Mouse (Mus musculus) midbrain, embryonic 15.5 days (tissue): Measurements from ENCODE around the gene Pex1. TPM values are rescaled to one million over a fixed set of nuclear protein-coding genes. Genes with fewer than 3 reads are reported as not detected.
"Not testable (repeated sequence)": the region's sequence is repeated elsewhere in the genome, so short reads cannot be mapped to it uniquely, and the experiment has no call there.

Experiments
- ATAC-seq: fragments of 200-750 bp; cut with Nextera tagmentation; replicated peaks from 2 replicates; pipeline ENCODE4 v1.8.0; 2017; ENCODE audit warnings: moderate TSS enrichment
- H3K27ac ChIP-seq: fragments of 300-500 bp; sonication (generic); 2 replicates; pipeline ENCODE4 v1.5.1; 2015; ENCODE audit warnings: mild to moderate bottlenecking, inconsistent platforms
- H3K27me3 ChIP-seq: fragments of 300-500 bp; sonication (generic); replicated peaks from 2 replicates; pipeline ENCODE4 v1.6.1; 2015; ENCODE audit warnings: inconsistent platforms
- H3K36me3 ChIP-seq: fragments of 300-500 bp; sonication (generic); replicated peaks from 2 replicates; pipeline ENCODE4 v1.6.1; 2015; ENCODE audit warnings: inconsistent platforms
- H3K4me1 ChIP-seq: fragments of 300-500 bp; sonication (generic); 2 replicates; pipeline ENCODE4 v1.6.1; 2015; ENCODE audit warnings: inconsistent platforms
- H3K4me2 ChIP-seq: fragments of 300-500 bp; sonication (generic); 2 replicates; pipeline ENCODE4 v1.6.1; 2015; ENCODE audit warnings: inconsistent platforms, mild to moderate bottlenecking, moderate library complexity
- H3K4me3 ChIP-seq: fragments of 300-500 bp; sonication (generic); 2 replicates; pipeline ENCODE4 v1.5.1; 2015; ENCODE audit warnings: mild to moderate bottlenecking, inconsistent platforms
- H3K9ac ChIP-seq: fragments of 300-500 bp; sonication (generic); 2 replicates; pipeline ENCODE4 v1.6.1; 2015; ENCODE audit warnings: mild to moderate bottlenecking, inconsistent platforms
- H3K9me3 ChIP-seq: fragments of 300-500 bp; sonication (generic); 2 replicates; pipeline ENCODE4 v1.6.1; 2016; ENCODE audit warnings: inconsistent platforms
- WGBS: fragments of 180-500 bp; shearing (Covaris S2); methylation state at CpG from one replicate; pipeline ENCODE4 v1.1.7; 2015; ENCODE audit warnings: mixed read lengths; 5-methylcytosine and 5-hydroxymethylcytosine counted together
- polyA plus RNA-seq: library from polyadenylated mRNA; unstranded; fragments of >200 nt; fragmentation: Nextera tagmentation; extraction: Ambion mirVana; gene quantifications from 2 replicates; pipeline ENCODE4 v1.2.1, GENCODE M21; 2015

Gene Pex1
- polyA plus RNA-seq, 1 experiment from 2014 or later = 30.2 TPM

DNA sequence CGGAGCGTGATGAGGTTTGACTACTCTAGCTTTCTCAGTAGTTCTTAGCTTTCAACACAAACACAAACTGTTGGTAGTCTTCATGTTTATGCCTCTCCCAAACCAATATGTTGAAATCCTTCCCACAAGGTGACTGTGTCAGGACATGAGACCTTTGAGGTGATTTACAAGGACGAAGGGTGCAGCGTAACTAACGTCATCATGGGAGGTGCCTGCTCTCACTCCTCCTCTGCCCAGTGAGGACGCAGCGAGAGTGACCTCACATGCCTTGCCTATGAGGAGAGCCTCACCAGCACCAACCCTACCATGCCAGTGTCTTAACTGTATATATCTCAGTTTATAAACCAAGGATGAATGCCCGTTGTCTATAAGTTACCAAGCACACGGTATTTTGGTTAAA lies 11.2 kb downstream of the Pex1 start:
- ATAC-seq = no peak
- Histone ChIP-seq H3K9ac (no peak overlapping the region), H3K36me3 (peaks cover 43% of the 10 kb centered on the region), H3K9me3 (no peaks in the 10 kb centered on the region), H3K4me1 (no peaks in the 10 kb centered on the region), H3K27ac (no peak overlapping the region), H3K27me3 (no peaks in the 10 kb centered on the region), H3K4me2 (no peak overlapping the region), H3K4me3 (no peak overlapping the region)
- WGBS = 96% methylated on average over 9 of the region's 9 CpGs

DNA sequence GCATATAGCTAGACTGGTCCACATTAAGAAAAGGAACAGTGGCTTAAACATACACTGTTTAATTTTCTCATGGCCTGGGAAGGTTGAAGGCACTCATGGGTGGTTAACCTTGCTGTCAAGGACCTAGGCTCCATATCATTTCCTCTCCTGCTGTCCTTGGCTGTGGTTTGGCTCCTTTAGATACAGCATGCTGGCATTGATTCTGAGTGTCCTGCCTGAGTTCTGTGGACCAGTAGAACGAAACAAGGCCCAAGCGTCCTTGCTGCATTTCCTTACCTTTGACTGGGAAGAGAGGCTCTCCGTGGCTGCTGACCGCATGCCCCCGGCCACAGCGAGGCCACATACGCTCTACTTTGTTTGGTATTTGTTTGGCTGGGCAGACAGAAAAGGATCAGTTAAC lies 13.4 kb downstream of the Pex1 start:
- H3K9me3 ChIP-seq = no peaks in the 10 kb centered on the region
- no peak overlapping the region for H3K4me3 ChIP-seq
- peaks cover 46% of the 10 kb centered on the region for H3K36me3 ChIP-seq
- no peak overlapping the region for H3K9ac ChIP-seq
- H3K4me1 ChIP-seq = no peaks in the 10 kb centered on the region
- H3K27me3 ChIP-seq = no peaks in the 10 kb centered on the region
- no peak overlapping the region for H3K4me2 ChIP-seq
- WGBS = 95% methylated on average over 7 of the region's 7 CpGs
- ATAC-seq = no peak
- H3K27ac ChIP-seq = no peak overlapping the region

DNA sequence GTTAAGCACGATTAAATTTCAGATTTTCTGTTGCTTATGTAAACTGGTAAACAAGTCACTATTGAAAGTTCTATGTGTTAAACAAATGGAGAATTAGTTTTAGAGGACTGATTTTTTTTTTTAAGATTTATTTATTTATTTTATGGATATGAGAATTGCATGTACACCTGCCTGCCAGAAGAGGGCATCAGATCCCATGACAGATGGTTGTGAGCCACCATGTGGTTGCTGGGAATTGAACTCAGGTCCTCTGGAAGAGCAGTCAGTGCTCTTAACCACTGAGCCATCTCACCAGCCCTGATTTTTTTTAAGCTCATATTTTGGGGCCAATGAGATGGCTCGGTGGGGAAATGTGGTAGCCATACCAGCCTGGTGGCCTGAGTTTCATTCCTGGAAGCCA lies 16.0 kb downstream of the Pex1 start:
- H3K9ac ChIP-seq, H3K27ac ChIP-seq, ATAC-seq, H3K4me1 ChIP-seq, H3K27me3 ChIP-seq, H3K9me3 ChIP-seq, H3K4me2 ChIP-seq, H3K4me3 ChIP-seq: not testable (repeated sequence)
- H3K36me3 ChIP-seq = peaks cover 43% of the 10 kb centered on the region
- WGBS = 97% methylated on average over 2 of the region's 2 CpGs

DNA sequence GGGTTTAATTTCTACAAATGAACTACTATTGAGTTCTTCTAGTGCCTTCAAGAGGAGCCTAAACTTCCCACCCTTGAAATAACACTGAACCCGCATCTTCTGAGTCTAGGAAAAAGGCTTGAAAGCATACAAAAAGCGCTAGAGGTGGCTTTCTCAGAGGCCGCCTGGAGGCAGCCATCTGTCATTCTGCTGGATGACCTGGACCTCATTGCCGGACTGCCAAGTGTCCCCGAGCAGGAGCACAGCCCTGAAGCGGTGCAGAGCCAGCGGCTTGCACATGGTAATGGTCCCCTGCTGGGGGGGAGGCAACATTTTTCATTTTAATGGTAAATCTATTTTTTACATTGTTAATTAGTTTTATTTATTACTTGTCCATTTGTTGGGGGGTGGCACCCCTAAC lies 24.6 kb downstream of the Pex1 start:
- Histone ChIP-seq H3K4me3 (no peak overlapping the region), H3K27me3 (no peaks in the 10 kb centered on the region), H3K9ac (no peak overlapping the region), H3K36me3 (peaks cover 48% of the 10 kb centered on the region), H3K4me1 (no peaks in the 10 kb centered on the region), H3K4me2 (no peak overlapping the region), H3K27ac (no peak overlapping the region), H3K9me3 (no peaks in the 10 kb centered on the region)
- WGBS = 89% methylated on average over 7 of the region's 7 CpGs
- no peak for ATAC-seq

DNA sequence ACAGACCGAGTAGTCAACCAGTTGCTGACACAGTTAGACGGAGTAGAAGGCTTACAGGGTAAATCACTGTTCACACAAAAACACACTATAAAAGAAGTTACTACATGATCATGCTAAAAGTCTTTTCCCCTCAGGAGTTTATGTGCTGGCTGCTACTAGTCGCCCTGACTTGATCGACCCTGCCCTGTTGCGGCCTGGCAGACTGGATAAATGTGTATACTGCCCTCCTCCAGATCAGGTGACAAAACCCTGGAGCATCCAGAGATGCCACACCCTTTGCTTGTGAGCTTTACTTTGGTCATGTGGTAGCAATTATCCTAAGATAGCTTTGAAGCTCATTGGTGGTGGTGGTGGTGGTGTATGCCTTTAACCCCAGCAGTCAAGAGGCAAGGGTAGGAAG lies 34.2 kb downstream of the Pex1 start:
- no peak for ATAC-seq
- no peaks in the 10 kb centered on the region for H3K4me1 ChIP-seq
- no peaks in the 10 kb centered on the region for H3K9me3 ChIP-seq
- no peaks in the 10 kb centered on the region for H3K27me3 ChIP-seq
- no peak overlapping the region for H3K4me3 ChIP-seq
- peaks cover 23% of the 10 kb centered on the region for H3K36me3 ChIP-seq
- H3K27ac ChIP-seq = no peak overlapping the region
- no peak overlapping the region for H3K9ac ChIP-seq
- H3K4me2 ChIP-seq = no peak overlapping the region
- WGBS = 90% methylated on average over 5 of the region's 5 CpGs

DNA sequence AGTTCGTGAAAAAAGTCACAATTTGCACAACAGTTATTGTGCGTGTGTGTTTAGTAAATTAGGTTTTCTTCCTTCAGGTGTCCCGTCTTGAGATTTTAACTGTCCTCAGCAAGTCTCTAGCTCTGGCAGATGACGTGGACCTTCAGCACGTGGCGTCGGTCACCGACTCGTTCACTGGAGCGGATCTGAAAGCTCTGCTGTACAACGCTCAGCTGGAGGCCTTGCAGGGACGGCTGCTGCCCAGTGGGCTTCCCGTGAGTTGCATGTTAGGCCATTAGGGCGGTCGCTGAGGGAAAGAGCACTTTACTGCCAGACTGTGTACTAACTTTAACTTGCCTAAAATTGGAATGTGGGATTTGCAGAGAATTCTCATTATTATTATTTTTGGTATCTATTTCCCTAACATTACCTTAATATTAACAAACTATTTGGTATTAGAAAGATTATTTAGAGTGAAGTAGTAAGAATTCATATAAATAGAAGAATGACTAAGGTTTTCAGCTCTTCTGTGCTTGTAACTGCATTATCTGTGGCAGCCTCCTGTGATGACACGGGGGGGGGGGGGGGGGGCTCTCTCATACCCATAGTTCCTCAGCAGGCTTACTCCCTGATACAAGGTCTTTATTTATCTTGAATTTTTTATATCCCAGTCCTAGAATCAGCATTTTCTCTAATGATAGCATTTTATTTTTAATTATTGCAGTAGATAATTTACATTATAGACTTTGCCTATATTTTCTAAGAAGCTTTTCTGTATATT lies 35.8 kb downstream of the Pex1 start:
- no peak overlapping the region for H3K4me2 ChIP-seq
- H3K36me3 ChIP-seq = peaks cover 21% of the 10 kb centered on the region; the same call in 1 of the 2 replicates
- H3K4me3 ChIP-seq = no peak overlapping the region
- no peak overlapping the region for H3K27ac ChIP-seq
- no peaks in the 10 kb centered on the region for H3K9me3 ChIP-seq
- 56% methylated on average over 16 of the region's 16 CpGs for WGBS
- no peak overlapping the region for H3K9ac ChIP-seq
- no peak for ATAC-seq
- H3K4me1 ChIP-seq = no peaks in the 10 kb centered on the region
- no peaks in the 10 kb centered on the region for H3K27me3 ChIP-seq

DNA sequence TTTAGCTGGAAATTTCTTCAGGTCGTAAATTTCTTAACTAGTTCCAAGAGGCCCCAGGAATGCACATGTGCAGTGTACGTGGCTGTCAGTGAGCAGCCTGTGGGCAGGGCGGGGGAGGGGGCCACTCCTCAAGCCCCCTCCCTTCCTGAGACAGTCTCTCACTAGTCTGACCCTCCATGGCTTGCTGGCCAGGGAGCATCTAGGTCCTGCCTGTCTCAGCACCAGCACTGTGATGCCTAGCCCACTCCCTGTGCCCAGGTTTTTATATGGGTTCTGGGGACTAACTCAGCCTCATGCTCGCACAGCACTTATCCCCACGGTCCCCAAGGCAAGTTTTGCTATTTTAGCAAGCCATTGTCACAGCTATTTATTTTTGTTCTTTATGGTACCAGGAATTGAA lies 36.4 kb downstream of the Pex1 start:
- no peak overlapping the region for H3K4me3 ChIP-seq

DNA sequence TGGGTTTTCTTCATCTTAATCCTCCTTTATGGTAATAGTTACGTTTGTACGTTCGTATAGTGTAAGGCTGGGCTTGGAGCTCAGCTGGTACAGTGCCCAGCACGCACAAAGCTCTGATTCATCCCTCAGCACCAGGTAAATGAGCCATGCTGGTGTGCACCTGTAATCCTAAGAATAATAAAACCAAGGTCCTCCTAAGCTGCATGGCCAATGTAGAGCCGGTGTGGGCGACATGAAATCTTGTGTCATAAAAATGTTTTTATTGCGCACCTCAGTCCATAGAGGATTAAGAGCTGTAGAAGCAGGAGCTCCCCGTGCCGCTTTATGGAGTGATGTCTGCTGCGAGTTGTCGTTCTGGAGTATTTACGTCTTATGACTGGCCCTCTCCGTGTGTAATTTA lies 37.4 kb downstream of the Pex1 start:
- peaks cover 21% of the 10 kb centered on the region; the same call in 1 of the 2 replicates for H3K36me3 ChIP-seq
- no peak overlapping the region for H3K9ac ChIP-seq
- no peaks in the 10 kb centered on the region for H3K4me1 ChIP-seq
- 93% methylated on average over 13 of the region's 13 CpGs for WGBS
- no peak overlapping the region for H3K4me2 ChIP-seq
- H3K27me3 ChIP-seq = no peaks in the 10 kb centered on the region
- no peak overlapping the region for H3K27ac ChIP-seq
- no peaks in the 10 kb centered on the region for H3K9me3 ChIP-seq
- no peak for ATAC-seq
- no peak overlapping the region for H3K4me3 ChIP-seq

More for the DNA sequence above, 36.4 kb downstream of the Pex1 start:
- Histone ChIP-seq H3K4me1 (no peaks in the 10 kb centered on the region), H3K4me2 (no peak overlapping the region), H3K9me3 (no peaks in the 10 kb centered on the region), H3K36me3 (peaks cover 21% of the 10 kb centered on the region; the same call in 1 of the 2 replicates), H3K27ac (no peak overlapping the region), H3K9ac (no peak overlapping the region), H3K27me3 (no peaks in the 10 kb centered on the region)
- ATAC-seq = 0 out of 2 replicates have a peak, but pooled peaks have one; percentile 30
- 82% methylated on average over 5 of the region's 5 CpGs for WGBS

DNA sequence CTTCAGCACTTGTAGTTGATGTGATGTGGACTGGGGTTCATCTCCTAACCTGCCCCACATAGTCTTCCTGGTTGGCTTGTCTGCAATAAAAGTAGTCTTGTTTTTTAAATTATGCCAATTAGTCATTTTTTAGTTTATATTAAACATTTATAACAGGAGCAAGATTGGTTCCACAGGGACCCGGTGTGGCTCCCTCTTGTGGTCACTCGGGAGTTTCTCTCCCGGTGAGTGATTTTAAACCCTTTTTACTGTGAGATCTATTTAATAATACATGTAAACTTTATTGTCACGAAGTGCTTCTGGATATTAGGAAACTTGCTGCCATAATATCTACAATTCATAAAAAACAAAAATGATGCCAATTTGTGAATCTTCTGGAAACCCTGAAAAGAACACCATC lies 38.1 kb downstream of the Pex1 start:
- no peak for ATAC-seq
- Histone ChIP-seq H3K36me3 (peaks cover 21% of the 10 kb centered on the region; the same call in 1 of the 2 replicates), H3K9me3 (no peaks in the 10 kb centered on the region), H3K4me3 (no peak overlapping the region), H3K4me1 (no peaks in the 10 kb centered on the region), H3K27me3 (no peaks in the 10 kb centered on the region), H3K9ac (no peak overlapping the region), H3K4me2 (no peak overlapping the region), H3K27ac (no peak overlapping the region)
- 60% methylated on average over 4 of the region's 4 CpGs for WGBS

DNA sequence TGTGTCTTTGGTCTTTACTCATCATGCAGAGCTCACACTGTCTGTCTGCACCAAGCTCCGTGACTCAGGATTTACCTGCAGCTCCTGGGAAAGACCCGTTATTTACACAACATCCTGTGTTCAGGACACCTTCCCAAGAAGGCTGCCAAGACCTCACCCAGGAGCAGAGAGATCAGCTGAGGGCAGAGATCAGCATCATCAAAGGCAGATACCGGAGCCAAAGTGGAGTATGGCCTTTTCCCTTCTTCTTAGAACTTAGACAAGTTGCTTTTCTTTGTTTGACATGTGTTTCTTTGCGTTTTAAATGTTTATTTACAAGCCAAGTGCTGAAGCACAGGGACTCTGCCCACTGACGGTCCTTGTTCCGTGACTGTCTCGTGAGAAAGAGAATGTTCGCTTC lies 39.4 kb downstream of the Pex1 start:
- H3K27me3 ChIP-seq = no peaks in the 10 kb centered on the region
- no peak overlapping the region for H3K4me3 ChIP-seq
- WGBS = 88% methylated on average over 8 of the region's 8 CpGs
- no peak overlapping the region for H3K27ac ChIP-seq
- ATAC-seq = no peak
- H3K4me2 ChIP-seq = no peak overlapping the region
- H3K4me1 ChIP-seq = no peaks in the 10 kb centered on the region
- H3K9ac ChIP-seq = no peak overlapping the region
- H3K9me3 ChIP-seq = no peaks in the 10 kb centered on the region
- peaks cover 18% of the 10 kb centered on the region; the same call in 1 of the 2 replicates for H3K36me3 ChIP-seq

DNA sequence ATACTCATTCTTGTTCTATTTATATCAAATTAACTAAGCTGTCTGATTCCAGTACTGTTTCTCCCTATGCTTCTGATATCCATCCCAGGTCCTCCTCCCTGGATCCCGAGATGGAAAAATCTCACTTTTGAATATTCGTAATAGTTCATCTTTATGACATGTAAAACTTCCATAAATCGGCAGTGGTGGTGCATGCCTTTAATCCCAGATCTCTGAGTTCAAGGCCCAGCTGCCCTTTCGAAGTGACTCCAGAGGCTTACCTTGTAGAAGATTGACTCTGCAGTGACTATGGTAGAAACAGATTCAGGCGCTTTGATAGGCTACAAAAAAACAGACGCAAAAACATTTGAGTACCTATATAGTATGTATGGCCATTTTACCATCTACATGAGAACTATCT lies 48.8 kb downstream of the Pex1 start:
- WGBS = 96% methylated on average over 6 of the region's 6 CpGs
- Histone ChIP-seq H3K36me3 (peaks cover 33% of the 10 kb centered on the region), H3K27ac (no peak overlapping the region), H3K4me3 (no peak overlapping the region), H3K9ac (no peak overlapping the region), H3K27me3 (no peaks in the 10 kb centered on the region), H3K4me2 (no peak overlapping the region), H3K9me3 (no peaks in the 10 kb centered on the region), H3K4me1 (peaks cover 17% of the 10 kb centered on the region)
- no peak for ATAC-seq

DNA sequence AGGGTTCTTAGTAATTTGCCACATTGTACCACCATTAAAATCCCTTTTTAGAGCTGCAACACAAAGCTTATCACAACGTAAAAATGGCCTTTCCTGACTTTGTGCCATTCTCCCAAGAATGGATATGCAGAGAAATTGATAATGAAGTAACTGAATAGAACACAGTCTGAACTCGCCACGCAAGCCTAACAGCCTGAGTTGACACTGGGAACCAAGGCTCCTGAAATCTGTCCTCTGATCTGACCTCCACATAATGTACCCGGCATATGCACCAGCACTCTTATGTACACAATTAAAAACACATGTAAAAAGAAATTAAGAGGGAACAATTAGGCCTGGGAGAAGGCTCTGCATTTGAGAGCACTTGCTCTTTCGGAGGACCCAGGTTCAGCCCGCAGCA lies 49.5 kb downstream of the Pex1 start:
- Histone ChIP-seq H3K4me1 (peaks cover 17% of the 10 kb centered on the region), H3K9me3 (no peaks in the 10 kb centered on the region), H3K27me3 (no peaks in the 10 kb centered on the region), H3K36me3 (peaks cover 30% of the 10 kb centered on the region), H3K9ac (no peak overlapping the region), H3K4me2 (no peak overlapping the region), H3K4me3 (no peak overlapping the region), H3K27ac (no peak overlapping the region)
- WGBS = 83% methylated on average over 6 of the region's 6 CpGs
- no peak for ATAC-seq

DNA sequence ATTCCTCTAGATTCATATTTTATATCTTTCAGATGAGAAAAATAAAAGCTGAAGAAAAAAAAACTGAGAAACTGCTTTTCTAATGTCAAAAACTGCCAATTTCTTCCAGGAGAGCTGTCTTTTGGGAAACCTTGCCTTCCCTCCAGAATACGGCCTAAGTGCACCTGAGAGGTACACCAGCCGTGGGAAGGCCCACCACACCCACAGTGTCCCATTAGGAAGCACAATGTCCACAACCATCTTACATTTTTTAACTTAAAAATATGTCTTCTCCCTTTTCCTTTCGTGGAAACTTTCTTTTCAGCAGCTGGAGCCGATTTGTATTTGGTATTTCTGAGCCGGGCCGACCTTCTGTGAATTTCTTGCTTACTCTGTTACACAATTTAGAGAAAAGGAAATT lies 50.7 kb downstream of the Pex1 start:
- Histone ChIP-seq H3K9me3 (no peaks in the 10 kb centered on the region), H3K27ac (no peak overlapping the region)
- WGBS = 25% methylated on average over 6 of the region's 6 CpGs

More for the DNA sequence above, 50.7 kb downstream of the Pex1 start:
- H3K27me3 ChIP-seq = no peaks in the 10 kb centered on the region
- peak overlapping the region; percentile 50 for H3K4me2 ChIP-seq
- H3K4me3 ChIP-seq = peak overlapping the region; percentile 99
- H3K36me3 ChIP-seq = peaks cover 21% of the 10 kb centered on the region
- ATAC-seq = no peak
- H3K9ac ChIP-seq = peak overlapping the region; percentile 92; the same call in 1 of the 2 replicates
- H3K4me1 ChIP-seq = peaks cover 17% of the 10 kb centered on the region
